Mouse (Mus musculus) limb, embryonic 11.5 days (tissue): Measurements from ENCODE around the gene Rnase2a. TPM values are rescaled to one million over a fixed set of nuclear protein-coding genes. Genes with fewer than 3 reads are reported as not detected.
"Not testable (repeated sequence)": the region's sequence is repeated elsewhere in the genome, so short reads cannot be mapped to it uniquely, and the experiment has no call there.

Experiments
- ATAC-seq: fragments of 200-750 bp; cut with Nextera tagmentation; 2 replicates; pipeline ENCODE4 v1.8.0; 2017; ENCODE audit warnings: low read depth; ENCODE audit not compliant: insufficient number of reproducible peaks, low FRiP score, low TSS enrichment
- DNase-seq: peaks from one replicate; pipeline ENCODE4 v3.0.0-alpha.2; 2015; ENCODE audit warnings: low spot score
- H3K27ac ChIP-seq: fragments of 300-500 bp; sonication (generic); replicated peaks from 2 replicates; pipeline ENCODE4 v1.5.1; 2014; ENCODE audit warnings: low read depth, mild to moderate bottlenecking, low read length
- H3K27me3 ChIP-seq: fragments of 300-500 bp; sonication (generic); 2 replicates; pipeline ENCODE4 v1.6.1; 2014; ENCODE audit warnings: mild to moderate bottlenecking, low read length, mixed read lengths; ENCODE audit not compliant: control insufficient read depth, insufficient read depth
- H3K36me3 ChIP-seq: fragments of 300-500 bp; sonication (generic); 2 replicates; pipeline ENCODE4 v1.6.1; 2014; ENCODE audit warnings: mild to moderate bottlenecking, low read length, moderate library complexity, mixed read lengths; ENCODE audit not compliant: control insufficient read depth, insufficient read depth
- H3K4me1 ChIP-seq: fragments of 300-500 bp; sonication (generic); 2 replicates; pipeline ENCODE4 v1.6.1; 2014; ENCODE audit warnings: low read length, mixed read lengths; ENCODE audit not compliant: control insufficient read depth, insufficient read depth
- H3K4me2 ChIP-seq: fragments of 300-500 bp; sonication (generic); 2 replicates; pipeline ENCODE4 v1.6.1; 2014; ENCODE audit warnings: low read depth, mild to moderate bottlenecking, moderate library complexity; ENCODE audit not compliant: severe bottlenecking
- H3K4me3 ChIP-seq: fragments of 300-500 bp; sonication (generic); 2 replicates; pipeline ENCODE4 v1.5.1; 2014; ENCODE audit warnings: low read depth, low read length
- H3K9ac ChIP-seq: fragments of 300-500 bp; sonication (generic); 2 replicates; pipeline ENCODE4 v1.6.1; 2014; ENCODE audit warnings: mild to moderate bottlenecking, low read length
- H3K9me3 ChIP-seq: fragments of 300-500 bp; sonication (generic); 2 replicates; pipeline ENCODE4 v1.6.1; 2016; ENCODE audit warnings: low read length; ENCODE audit not compliant: control insufficient read depth
- WGBS: fragments of 180-500 bp; shearing (Covaris S2); extraction: QIAGEN DNeasy Blood & Tissue Kit; methylation state at CpG from one replicate; pipeline ENCODE4 v1.1.7; 2014; 5-methylcytosine and 5-hydroxymethylcytosine counted together
- polyA plus RNA-seq: library from polyadenylated mRNA; unstranded; fragments of >200 nt; fragmentation: Nextera tagmentation; extraction: Ambion mirVana; gene quantifications from 2 replicates; pipeline ENCODE4 v1.2.1, GENCODE M21; 2014

The Rnase2a gene
- not detected in 2 replicates for polyA plus RNA-seq

- Histone ChIP-seq H3K36me3 (no peaks in the 10 kb centered on the region), H3K4me3 (no peak within 1 kb of the TSS), H3K4me2 (no peak within 1 kb of the TSS), H3K9ac (no peak within 1 kb of the TSS), H3K4me1 (no peaks in the 10 kb centered on the region), H3K27ac (no peak within 1 kb of the TSS), H3K9me3 (no peaks in the 10 kb centered on the region), H3K27me3 (no peaks in the 10 kb centered on the region)
- no peak for ATAC-seq
- no peak for DNase-seq
- WGBS, result 94% methylated on average over 3 of the region's 3 CpGs
Observed at GRCm38 (mm10) chr14:51256041-51256440, at the start of gene Rnase2a. Rnase2a (minus strand) TSS chr14:51256112.

GRCm38 (mm10) chr14:51291505-51291904 lies 35.6 kb upstream of the Rnase2a start:
- DNase-seq (no peak), ATAC-seq (no peak)
- Histone ChIP-seq H3K9ac (no peak overlapping the region), H3K4me1 (no peaks in the 10 kb centered on the region), H3K36me3 (no peaks in the 10 kb centered on the region), H3K4me3 (no peak overlapping the region), H3K27ac (no peak overlapping the region), H3K4me2 (no peak overlapping the region), H3K9me3 (no peaks in the 10 kb centered on the region), H3K27me3 (no peaks in the 10 kb centered on the region)
- 73% methylated on average over 1 of the region's 1 CpGs for WGBS

- DNase-seq, H3K9ac ChIP-seq, H3K4me1 ChIP-seq, H3K4me2 ChIP-seq, H3K4me3 ChIP-seq, H3K27me3 ChIP-seq, H3K27ac ChIP-seq, H3K36me3 ChIP-seq, ATAC-seq, H3K9me3 ChIP-seq: not testable (repeated sequence)
- 26% methylated on average over 1 of the region's 1 CpGs for WGBS
Observed at GRCm38 (mm10) chr14:51278515-51278914, 22.6 kb upstream of the Rnase2a start.

- no peak overlapping the region for H3K27ac ChIP-seq
- no peaks in the 10 kb centered on the region for H3K27me3 ChIP-seq
- H3K4me1 ChIP-seq, result no peaks in the 10 kb centered on the region
- no peak overlapping the region for H3K4me2 ChIP-seq
- ATAC-seq (no peak), DNase-seq (no peak)
- H3K9me3 ChIP-seq, result no peaks in the 10 kb centered on the region
- H3K4me3 ChIP-seq, result no peak overlapping the region
- no peaks in the 10 kb centered on the region for H3K36me3 ChIP-seq
- WGBS, result 64% methylated on average over 1 of the region's 1 CpGs
- H3K9ac ChIP-seq, result no peak overlapping the region
Observed at GRCm38 (mm10) chr14:51268677-51269076, 12.8 kb upstream of the Rnase2a start.

GRCm38 (mm10) chr14:51266113-51266512 lies 10.2 kb upstream of the Rnase2a start:
- H3K4me2 ChIP-seq, result peak overlapping the region; percentile 17; the same call in 1 of the 2 replicates
- no peaks in the 10 kb centered on the region for H3K9me3 ChIP-seq
- peak; percentile 85; the same call in 1 of the 2 replicates for ATAC-seq
- no peaks in the 10 kb centered on the region for H3K36me3 ChIP-seq
- H3K4me3 ChIP-seq, result no peak overlapping the region
- 8% methylated on average over 9 of the region's 9 CpGs for WGBS
- H3K27ac ChIP-seq, result no peak overlapping the region
- H3K4me1 ChIP-seq, result no peaks in the 10 kb centered on the region
- H3K9ac ChIP-seq, result no peak overlapping the region
- peak; percentile 94 for DNase-seq
- no peaks in the 10 kb centered on the region for H3K27me3 ChIP-seq

- H3K36me3 ChIP-seq, result no peaks in the 10 kb centered on the region
- H3K4me2 ChIP-seq, result 0 out of 2 replicates have a peak overlapping the region, but pooled peaks have one; percentile 17
- no peak overlapping the region for H3K9ac ChIP-seq
- DNase-seq (no peak), ATAC-seq (no peak)
- H3K27ac ChIP-seq, result no peak overlapping the region
- H3K27me3 ChIP-seq, result no peaks in the 10 kb centered on the region
- no peak overlapping the region for H3K4me3 ChIP-seq
- H3K4me1 ChIP-seq, result no peaks in the 10 kb centered on the region
- no peaks in the 10 kb centered on the region for H3K9me3 ChIP-seq
- 67% methylated on average over 4 of the region's 4 CpGs for WGBS
Observed at GRCm38 (mm10) chr14:51265667-51266066, 9.8 kb upstream of the Rnase2a start.

GRCm38 (mm10) chr14:51262397-51262796 lies 6.5 kb upstream of the Rnase2a start:
- no peaks in the 10 kb centered on the region for H3K4me1 ChIP-seq
- no peaks in the 10 kb centered on the region for H3K36me3 ChIP-seq
- H3K27me3 ChIP-seq, result no peaks in the 10 kb centered on the region
- H3K9me3 ChIP-seq, result no peaks in the 10 kb centered on the region
- DNase-seq (no peak), ATAC-seq (no peak)
- no peak overlapping the region for H3K4me2 ChIP-seq
- H3K9ac ChIP-seq, result no peak overlapping the region
- no peak overlapping the region for H3K4me3 ChIP-seq
- no peak overlapping the region for H3K27ac ChIP-seq

- Histone ChIP-seq H3K9ac (no peak overlapping the region), H3K36me3 (no peaks in the 10 kb centered on the region), H3K27ac (no peak overlapping the region), H3K4me1 (no peaks in the 10 kb centered on the region), H3K4me2 (no peak overlapping the region), H3K27me3 (no peaks in the 10 kb centered on the region), H3K4me3 (no peak overlapping the region), H3K9me3 (no peaks in the 10 kb centered on the region)
- WGBS, result 94% methylated on average over 7 of the region's 7 CpGs
- ATAC-seq (no peak), DNase-seq (no peak)
Observed at GRCm38 (mm10) chr14:51259741-51260140, 3.8 kb upstream of the Rnase2a start.

GRCm38 (mm10) chr14:51253569-51253968 lies 2.3 kb downstream of the Rnase2a start:
- Histone ChIP-seq H3K9me3 (no peaks in the 10 kb centered on the region), H3K9ac (no peak overlapping the region), H3K27ac (no peak overlapping the region), H3K36me3 (no peaks in the 10 kb centered on the region), H3K27me3 (no peaks in the 10 kb centered on the region), H3K4me2 (no peak overlapping the region), H3K4me3 (no peak overlapping the region), H3K4me1 (no peaks in the 10 kb centered on the region)
- DNase-seq (no peak), ATAC-seq (no peak)
- 100% methylated on average over 1 of the region's 1 CpGs for WGBS
